Mouse (Mus musculus) sigmoid colon, adult 10 weeks (tissue): ENCODE data around the gene Phf10. TPM values are rescaled to one million over a fixed set of nuclear protein-coding genes. Genes with fewer than 3 reads are reported as not detected.

Experiments
- polyA plus RNA-seq: library from polyadenylated mRNA; stranded (reverse); fragments of 350-450 nt; fragmentation: Illumina TruSeq; extraction: RNeasy Lipid Tissue Mini Kit (QIAGEN cat#74804); gene quantifications from one replicate; pipeline ENCODE4 v1.2.3, GENCODE M21; 2014; ENCODE audit warnings: low read depth, low replicate concordance

Gene Phf10
- 105 TPM for polyA plus RNA-seq

DNA sequence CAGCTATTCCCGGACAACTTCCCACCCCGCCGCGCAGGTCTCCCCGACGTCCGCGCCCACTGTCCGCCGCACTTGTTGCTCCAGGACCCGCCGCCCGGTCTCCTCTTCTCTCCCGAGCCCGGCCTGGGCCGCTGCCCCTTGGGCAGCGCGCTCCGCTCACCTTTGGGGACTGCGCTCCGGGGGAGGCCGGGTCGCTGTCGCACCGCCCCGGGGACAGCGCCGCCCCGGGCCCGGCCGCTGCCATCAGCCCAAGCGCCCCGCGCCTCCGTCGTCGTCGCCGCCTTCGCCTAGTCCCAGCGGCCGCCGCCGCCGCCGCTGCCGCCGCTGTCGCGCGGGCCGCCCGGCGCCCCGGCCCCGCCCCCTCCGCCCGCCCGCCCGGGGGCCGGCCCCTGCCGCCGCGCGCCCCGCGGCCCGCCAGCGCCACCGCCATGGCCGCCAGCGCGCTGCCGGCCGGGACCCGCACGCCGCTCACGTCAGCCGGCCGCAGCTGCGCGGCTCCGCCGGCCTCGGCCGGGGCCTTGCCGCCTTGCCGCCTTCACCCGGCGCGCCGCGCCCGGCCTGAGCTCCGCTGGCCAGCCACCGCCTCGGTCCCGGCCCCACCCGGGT lies at the start of gene Phf10:
TSS of gene Phf10 (minus strand) at position 323 of the 606 bp plus-strand sequence.

DNA sequence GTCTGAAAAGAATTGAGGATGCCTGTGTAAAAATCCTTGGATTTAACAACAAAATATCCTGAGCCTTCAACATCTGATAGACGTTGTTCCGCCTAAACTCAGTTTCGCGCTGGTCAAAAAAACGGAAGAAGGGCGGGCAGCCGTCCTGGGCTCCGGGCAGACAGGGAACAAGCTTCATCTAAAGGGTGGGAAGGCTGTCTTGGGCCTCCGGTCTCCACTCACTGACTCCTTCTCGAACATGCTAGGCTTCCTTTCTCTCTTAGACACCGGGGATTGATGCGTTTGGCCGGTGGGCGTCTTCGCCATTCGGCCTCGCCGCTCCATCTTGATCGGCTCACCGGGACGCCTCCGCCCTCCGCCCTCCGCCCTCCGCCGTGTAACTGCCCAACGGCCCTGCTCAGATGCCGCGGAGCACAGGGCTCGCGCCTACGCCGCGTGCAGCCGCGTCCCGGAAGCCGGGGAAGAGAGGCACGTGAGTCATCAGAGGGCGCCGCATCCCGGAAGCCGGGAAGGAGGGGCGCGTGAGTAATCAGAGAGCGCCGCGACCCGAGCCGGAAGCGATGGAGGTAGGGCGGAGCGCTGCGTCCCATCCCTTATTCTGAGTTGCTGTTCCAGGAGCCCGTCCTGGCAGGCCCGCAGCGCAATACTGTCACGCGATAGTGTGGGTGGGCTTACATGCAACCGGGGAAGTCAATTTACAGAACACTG lies 48.8 kb upstream of the Phf10 start, which contains the start of gene Gm3435:
TSS of gene Gm3435 (plus strand) at position 471 of the 708 bp plus-strand sequence.

DNA sequence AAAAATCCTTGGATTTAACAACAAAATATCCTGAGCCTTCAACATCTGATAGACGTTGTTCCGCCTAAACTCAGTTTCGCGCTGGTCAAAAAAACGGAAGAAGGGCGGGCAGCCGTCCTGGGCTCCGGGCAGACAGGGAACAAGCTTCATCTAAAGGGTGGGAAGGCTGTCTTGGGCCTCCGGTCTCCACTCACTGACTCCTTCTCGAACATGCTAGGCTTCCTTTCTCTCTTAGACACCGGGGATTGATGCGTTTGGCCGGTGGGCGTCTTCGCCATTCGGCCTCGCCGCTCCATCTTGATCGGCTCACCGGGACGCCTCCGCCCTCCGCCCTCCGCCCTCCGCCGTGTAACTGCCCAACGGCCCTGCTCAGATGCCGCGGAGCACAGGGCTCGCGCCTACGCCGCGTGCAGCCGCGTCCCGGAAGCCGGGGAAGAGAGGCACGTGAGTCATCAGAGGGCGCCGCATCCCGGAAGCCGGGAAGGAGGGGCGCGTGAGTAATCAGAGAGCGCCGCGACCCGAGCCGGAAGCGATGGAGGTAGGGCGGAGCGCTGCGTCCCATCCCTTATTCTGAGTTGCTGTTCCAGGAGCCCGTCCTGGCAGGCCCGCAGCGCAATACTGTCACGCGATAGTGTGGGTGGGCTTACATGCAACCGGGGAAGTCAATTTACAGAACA lies 17.4 kb upstream of the Phf10 start, which contains the start of the genes 9030025P20Rik and Gm3417:
TSS of gene 9030025P20Rik (plus strand) at position 107 of the 677 bp plus-strand sequence.
TSS of gene Gm3417 (minus strand) at position 429 of the 677 bp plus-strand sequence.

DNA sequence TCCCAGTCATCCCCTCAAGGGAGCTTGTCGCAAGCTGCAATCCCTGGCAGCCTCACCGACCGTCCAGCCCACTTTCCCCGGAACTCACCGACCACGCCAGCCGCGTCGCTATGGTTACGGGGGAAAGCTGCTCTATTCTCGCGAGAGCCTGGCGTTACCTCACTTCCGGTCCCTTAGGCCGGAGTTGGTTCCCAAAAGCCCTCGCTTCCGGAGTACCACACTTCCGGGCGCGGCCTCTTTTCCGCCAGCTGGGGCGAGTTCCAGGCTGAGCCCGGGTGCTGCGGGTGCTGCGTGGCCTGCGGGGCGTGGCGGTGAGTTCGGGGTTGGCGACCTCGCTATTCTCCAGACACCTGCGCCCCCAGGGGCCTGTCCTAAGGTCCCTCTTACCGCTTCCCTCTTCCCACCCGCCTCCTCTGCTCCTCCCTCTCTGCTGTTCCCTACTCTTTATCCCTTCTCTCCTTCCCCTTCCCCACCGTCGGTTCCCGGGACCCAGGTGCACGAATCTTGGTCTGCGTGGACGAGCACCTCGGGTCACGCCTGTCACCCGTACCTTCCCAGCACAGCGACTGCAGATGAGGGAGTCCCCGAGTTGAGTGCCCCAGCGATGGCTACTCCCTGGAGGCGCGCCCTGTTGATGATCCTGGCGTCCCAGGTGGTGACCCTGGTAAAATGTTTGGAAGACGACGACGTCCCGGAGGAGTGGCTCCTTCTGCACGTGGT lies 17.9 kb downstream of the Phf10 start, which contains the start of the genes Wdr27 and 1600012H06Rik:
TSS of gene Wdr27 (minus strand) at position 150 of the 720 bp plus-strand sequence.
TSS of gene 1600012H06Rik (plus strand) at position 176 of the 720 bp plus-strand sequence.

Other genes starting within 250 kb of the Phf10 start
- 2.8 TPM for gene Wdr27, start 18.1 kb downstream of the Phf10 start, polyA plus RNA-seq
- 148 TPM for gene 1600012H06Rik, start 18.1 kb downstream of the Phf10 start, polyA plus RNA-seq
- gene 9030025P20Rik, start 17.2 kb upstream of the Phf10 start, polyA plus RNA-seq, result 8.1 TPM
- 5.4 TPM for gene Gm3417, start 17.5 kb upstream of the Phf10 start, polyA plus RNA-seq
- gene Gm3435, start 48.9 kb upstream of the Phf10 start, polyA plus RNA-seq, result 2.1 TPM
- gene Ermard, start 79.9 kb upstream of the Phf10 start, polyA plus RNA-seq, result 76.8 TPM
- gene Tcte3, start 80.2 kb upstream of the Phf10 start, polyA plus RNA-seq, result not detected
- gene Gm3448, start 80.3 kb upstream of the Phf10 start, polyA plus RNA-seq, result 7.4 TPM